Mouse (Mus musculus) subcutaneous adipose tissue, adult 2 months (tissue): ENCODE measurements around the gene Cox6a2. TPM values are rescaled to one million over a fixed set of nuclear protein-coding genes. Genes with fewer than 3 reads are reported as not detected.

ENCODE experiments used
- polyA plus RNA-seq: library from polyadenylated mRNA; depleted of rRNA; stranded (reverse); fragments of >200 nt; gene quantifications from 2 replicates; pipeline ENCODE4 v1.2.3, GENCODE M21; 2012; ENCODE audit warnings: low replicate concordance; rRNA removed

Gene Cox6a2
- polyA plus RNA-seq: 0.67 and 1.5 TPM in 2 replicates

DNA sequence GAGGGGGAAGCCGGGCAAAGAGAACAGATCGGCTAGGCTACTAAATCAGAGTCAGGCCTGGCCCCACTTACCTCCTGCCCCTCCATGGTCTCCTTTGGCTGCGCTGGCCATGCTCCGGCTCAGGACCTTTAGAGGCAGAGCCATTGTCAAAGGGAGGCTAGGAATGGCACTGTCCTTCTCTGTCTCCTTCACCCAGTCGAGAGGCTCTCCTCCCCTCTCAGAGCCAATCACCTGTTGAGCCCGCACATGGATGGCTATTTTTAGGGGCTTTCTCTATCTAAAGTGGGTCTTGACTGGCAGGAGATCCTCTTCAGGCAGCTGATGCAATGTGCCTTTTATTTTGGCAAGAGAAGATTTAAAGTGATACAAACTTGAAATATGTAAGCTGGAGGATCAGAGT lies at the start of gene Cox6a2:
Gene Cox6a2, minus strand, starts transcription at position 236 of the 400 bp plus-strand sequence.

GRCm38 (mm10) chr7:128246496-128247391 lies 40.6 kb upstream of the Cox6a2 start, which contains the start of gene Tgfb1i1:
Tgfb1i1 (plus strand) TSS chr7:128246812.

GRCm38 (mm10) chr7:128237927-128238778 lies 32.0 kb upstream of the Cox6a2 start, which contains the start of gene 9130023H24Rik:
9130023H24Rik (minus strand) TSS chr7:128238031.

DNA sequence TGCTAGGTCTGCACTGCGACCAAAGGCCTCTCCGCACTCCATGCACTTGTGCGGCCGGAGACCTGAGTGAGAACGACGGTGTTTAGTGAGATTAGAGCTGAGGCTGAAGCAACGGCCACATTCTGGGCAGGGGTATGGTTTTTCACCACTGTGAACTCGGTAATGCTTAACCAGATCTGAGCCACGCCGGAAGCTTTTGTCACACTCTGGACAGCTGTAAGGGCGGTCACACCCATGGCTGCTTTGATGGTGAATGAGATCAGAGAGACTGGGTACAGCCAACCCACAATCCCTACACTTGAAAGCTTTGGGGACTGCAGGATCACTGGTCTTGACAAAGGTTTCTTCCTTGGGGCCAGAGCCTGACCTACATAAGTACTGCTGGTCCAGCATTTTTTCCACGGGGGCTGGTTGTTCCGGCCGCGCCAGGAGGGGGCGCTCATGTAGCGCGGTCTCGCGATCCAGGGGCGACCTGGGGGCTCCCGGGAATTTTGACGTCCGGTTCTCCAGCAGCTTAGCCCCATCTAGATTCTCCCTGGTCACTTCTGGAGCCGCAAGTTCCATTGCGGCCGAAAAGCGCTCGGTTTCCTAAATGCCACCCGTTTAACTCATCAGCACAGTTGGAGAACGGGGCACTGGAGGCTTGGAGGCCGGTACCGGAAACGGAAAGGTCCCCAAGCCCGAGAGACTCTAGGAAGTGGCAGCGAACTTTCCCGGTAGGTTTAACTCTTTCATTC lies 30.8 kb upstream of the Cox6a2 start, which contains the start of gene Armc5:
Gene Armc5, plus strand, starts transcription at position 487 of the 737 bp plus-strand sequence.

Other genes starting within 250 kb of the Cox6a2 start
- gene Fus, start 238.9 kb downstream of the Cox6a2 start, polyA plus RNA-seq: 242 and 409 TPM in 2 replicates
- 16.0 and 64.4 TPM in 2 replicates for gene Pycard, start 212.5 kb downstream of the Cox6a2 start, polyA plus RNA-seq
- gene Trim72, start 202.4 kb downstream of the Cox6a2 start, polyA plus RNA-seq: 0.24 and 0.90 TPM in 2 replicates
- 22.6 and 22.9 TPM in 2 replicates for gene Itgam, start 143.7 kb downstream of the Cox6a2 start, polyA plus RNA-seq
- gene Gm49368, start 143.7 kb downstream of the Cox6a2 start, polyA plus RNA-seq: 0.04 and 0.09 TPM in 2 replicates
- 4.9 and 10.0 TPM in 2 replicates for gene Itgax, start 76.8 kb downstream of the Cox6a2 start, polyA plus RNA-seq
- 0.46 and 0.57 TPM in 2 replicates for gene Itgad, start 52.0 kb downstream of the Cox6a2 start, polyA plus RNA-seq
- gene Armc5, start 31.0 kb upstream of the Cox6a2 start, polyA plus RNA-seq: 22.2 and 38.8 TPM in 2 replicates
- gene 9130023H24Rik, start 31.6 kb upstream of the Cox6a2 start, polyA plus RNA-seq: 3.4 and 4.6 TPM in 2 replicates
- gene Tgfb1i1, start 40.4 kb upstream of the Cox6a2 start, polyA plus RNA-seq: 56.0 and 218 TPM in 2 replicates
- 0.06 and 0.08 TPM in 2 replicates for gene Slc5a2, start 59.3 kb upstream of the Cox6a2 start, polyA plus RNA-seq
- 40.7 and 94.6 TPM in 2 replicates for gene BC017158, start 91.8 kb upstream of the Cox6a2 start, polyA plus RNA-seq
- gene Rgs10, start 212.4 kb upstream of the Cox6a2 start, polyA plus RNA-seq: 10.6 and 13.6 TPM in 2 replicates